Mouse (Mus musculus): ENCODE measurements around the gene Lhfpl3.

Gene Lhfpl3

GRCm38 (mm10) chr5:23284884-23285283, 539.0 kb downstream of the Lhfpl3 start:
- DNase-seq (ENCODE audit: low read depth, low spot score) = no peak

GRCm38 (mm10) chr5:23289149-23289548, 543.3 kb downstream of the Lhfpl3 start:
- no peak for DNase-seq (ENCODE audit: low read depth, low spot score)

Data from WW6 (cell line).